Mouse (Mus musculus): ENCODE data around the gene Sorl1.

Sorl1 gene

DNA sequence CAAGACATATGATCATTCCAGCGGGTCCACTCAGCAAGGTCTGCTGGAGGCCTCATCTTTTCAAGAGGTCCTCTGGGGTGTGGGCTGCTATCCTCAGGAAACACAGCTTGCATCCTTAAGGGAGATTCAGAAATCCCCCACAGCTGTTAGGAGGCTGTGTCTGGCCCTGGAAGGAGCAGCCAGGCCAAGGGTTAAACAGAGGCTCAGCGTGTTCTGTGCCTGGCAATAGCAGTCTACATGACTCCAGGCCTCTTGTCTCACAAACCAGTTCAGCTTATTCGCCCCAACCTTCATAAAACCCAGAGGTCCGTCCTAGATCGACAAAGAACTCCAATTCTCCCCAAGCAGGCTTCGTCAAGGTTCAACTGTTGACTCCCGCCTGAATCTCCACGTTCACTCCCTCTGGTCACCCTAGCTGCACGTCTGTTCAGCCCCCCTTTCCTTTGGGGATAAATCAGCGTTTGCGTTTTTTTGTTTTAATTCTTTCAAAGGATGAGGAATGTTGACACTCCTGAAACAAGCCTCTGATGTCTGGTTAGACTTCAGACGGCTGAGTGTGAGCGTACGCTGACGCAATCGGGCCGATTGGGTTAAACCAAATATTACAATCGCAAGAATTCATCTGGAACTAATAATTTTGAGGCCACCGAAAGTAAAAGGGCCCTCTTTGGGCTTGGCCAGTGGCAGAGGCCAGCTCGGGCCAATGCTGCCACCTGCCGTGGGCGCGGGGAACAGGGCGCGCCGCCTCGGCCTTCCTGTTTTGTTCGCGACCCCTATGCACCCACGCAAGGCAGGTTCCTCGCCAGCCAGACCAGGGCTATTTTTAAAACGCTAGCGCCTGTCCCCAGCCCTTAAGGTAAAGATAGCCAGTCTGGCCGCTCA, 173.7 kb downstream of the Sorl1 start:
- DNase-seq, result peak; percentile 92 to 93

GRCm38 (mm10) chr9:41949476-41949875, 174.6 kb downstream of the Sorl1 start:
- DNase-seq, result no peak

GRCm38 (mm10) chr9:41944964-41945363, 179.1 kb downstream of the Sorl1 start:
- no peak for DNase-seq

GRCm38 (mm10) chr9:41942970-41943635, 181.0 kb downstream of the Sorl1 start:
- DNase-seq, result no peak

DNA sequence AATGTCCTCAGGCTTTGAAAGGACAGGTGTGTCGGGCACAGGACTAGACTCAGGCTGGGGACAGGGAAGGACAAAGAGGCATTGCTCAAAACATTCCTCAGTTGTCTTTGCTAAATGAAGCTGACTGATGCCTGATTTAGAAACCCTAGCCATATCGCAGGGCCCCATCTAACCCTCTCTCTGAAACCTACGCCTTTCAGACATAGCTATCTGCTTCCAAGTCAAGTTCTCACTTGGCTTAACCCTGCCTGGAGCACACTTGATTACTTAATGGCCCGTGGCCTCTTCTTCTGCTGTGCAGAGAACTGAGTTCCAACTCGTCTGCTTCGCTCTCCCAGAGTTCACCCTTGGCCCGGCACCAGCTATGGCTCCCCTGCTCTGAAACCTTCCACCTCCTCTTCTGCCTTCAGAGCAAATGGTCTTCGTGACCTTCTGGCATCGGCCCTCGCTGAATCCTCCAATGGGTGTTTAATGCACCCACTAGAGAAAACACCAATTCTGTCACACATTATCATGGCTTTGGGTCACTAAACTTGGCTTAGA, 183.7 kb downstream of the Sorl1 start:
- DNase-seq, result no peak

DNA sequence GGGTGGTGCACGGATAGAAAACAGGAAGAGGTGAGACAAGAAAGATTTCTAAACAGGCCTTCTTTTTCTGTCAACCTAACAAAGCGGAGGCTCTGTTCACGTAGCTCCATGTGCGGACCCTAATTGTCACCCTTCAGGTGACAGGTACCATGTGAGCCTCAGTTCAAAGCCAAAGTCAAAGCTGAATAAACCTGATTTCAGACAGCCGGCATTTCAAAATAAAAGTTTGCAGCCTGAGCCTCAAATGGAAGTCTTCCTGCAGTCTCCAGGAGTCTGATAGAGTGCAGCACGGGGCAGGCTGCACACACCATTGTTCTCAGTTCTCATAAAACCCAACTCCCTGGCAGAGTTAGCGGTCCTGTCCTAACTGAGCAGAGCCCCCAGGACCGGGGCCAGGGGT, 185.6 kb downstream of the Sorl1 start:
- DNase-seq, result no peak

DNA sequence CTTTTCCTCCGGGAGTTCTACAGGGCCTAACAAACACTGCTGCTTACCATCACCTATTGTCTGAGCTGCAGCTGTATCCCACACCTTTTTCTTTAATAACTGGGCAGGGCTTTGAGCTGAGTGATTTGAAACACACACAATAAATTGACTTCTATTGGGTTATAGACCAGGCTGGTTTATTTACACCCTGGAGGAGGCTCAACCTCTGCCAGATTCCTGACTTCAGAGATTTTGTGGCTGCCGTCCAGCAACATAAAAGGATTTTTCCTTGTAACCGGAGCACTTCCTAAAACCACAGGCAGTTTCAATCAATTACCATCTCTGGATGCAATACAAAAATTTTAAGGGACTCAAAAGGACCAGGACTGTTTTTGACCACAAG, 186.1 kb downstream of the Sorl1 start:
- peak in 1 of 2 experiments; percentile 36 for DNase-seq

DNA sequence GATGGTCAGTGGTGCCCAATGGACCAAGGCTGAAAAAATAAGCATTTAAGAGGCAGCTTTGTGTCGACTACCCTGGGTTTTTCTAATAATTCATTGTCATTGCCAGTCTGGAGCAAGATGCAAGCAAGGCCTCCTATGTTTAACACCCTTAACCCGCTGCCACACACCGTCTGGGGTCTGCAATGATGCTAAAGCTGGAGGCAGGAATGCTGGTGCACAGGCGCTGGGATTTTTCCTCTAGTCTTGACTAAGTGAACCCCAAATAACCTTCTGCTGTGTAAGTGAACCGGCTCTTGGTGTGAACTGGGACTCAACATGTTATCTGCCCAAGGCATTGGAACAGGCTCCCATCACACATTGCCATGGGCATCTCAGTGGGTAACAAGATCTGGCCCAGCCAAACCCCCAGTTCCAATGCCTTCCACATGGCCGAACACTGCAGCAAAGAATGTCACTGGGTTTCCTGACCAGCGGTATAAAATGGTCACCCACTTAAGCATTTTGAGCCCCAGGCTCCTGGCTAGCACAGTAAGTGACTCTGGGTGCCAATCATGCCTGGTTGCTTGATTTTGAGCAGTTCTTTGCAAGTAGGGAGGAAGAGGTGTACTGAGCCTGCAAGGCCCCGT, 186.6 kb downstream of the Sorl1 start:
- DNase-seq, result no peak

DNA sequence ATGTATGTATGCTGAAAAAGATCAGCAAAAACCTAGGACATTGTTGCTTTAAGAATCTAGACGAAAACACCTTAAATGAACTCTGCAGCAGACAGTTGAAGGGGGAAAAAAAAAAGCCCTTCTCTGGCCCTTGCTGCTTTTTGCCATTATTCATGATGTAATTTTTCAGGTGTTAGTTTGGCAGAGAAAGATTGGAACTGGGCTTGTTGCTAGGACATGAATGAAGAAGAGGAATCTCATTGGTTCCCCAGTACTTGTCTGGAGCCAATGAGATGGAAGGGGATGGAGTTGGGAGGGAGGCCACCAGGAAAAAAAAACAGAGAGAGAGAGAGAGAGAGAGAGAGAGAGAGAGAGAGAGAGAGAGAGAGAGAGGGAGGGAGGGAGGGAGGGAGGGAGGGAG, 187.5 kb downstream of the Sorl1 start:
- no peak for DNase-seq

- DNase-seq, result no peak
Observed at GRCm38 (mm10) chr9:41935979-41936378, 188.1 kb downstream of the Sorl1 start.

- peak; percentile 37 to 45 for DNase-seq
Observed at GRCm38 (mm10) chr9:41935373-41935971, 188.6 kb downstream of the Sorl1 start.

GRCm38 (mm10) chr9:41934848-41935372, 189.2 kb downstream of the Sorl1 start:
- DNase-seq, result no peak

DNA sequence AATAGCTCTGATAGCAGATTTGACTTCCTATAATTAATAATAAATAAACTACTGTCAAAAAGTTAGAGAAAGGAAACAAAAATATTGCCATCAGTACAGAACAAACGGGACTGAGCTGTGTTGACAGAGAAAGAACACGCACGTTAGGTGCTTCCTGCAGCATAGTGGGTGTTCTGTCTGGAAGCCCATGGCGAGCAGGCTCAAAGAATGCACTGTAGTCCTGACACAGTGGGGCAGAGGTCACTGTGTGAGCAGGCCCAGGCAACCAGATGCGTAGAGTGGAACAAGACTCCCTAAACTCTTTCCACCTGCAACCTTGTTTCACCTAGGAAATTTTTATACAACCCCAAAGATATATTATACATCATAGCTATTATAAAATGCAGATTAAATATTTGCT, 194.1 kb downstream of the Sorl1 start:
- DNase-seq, result no peak

- DNase-seq, result no peak
Observed at GRCm38 (mm10) chr9:41925721-41926120, 198.4 kb downstream of the Sorl1 start.

- DNase-seq, result no peak
Observed at GRCm38 (mm10) chr9:41924140-41924539, 200.0 kb downstream of the Sorl1 start.

- DNase-seq, result no peak
Observed at GRCm38 (mm10) chr9:41922416-41922815, 201.7 kb downstream of the Sorl1 start.

DNA sequence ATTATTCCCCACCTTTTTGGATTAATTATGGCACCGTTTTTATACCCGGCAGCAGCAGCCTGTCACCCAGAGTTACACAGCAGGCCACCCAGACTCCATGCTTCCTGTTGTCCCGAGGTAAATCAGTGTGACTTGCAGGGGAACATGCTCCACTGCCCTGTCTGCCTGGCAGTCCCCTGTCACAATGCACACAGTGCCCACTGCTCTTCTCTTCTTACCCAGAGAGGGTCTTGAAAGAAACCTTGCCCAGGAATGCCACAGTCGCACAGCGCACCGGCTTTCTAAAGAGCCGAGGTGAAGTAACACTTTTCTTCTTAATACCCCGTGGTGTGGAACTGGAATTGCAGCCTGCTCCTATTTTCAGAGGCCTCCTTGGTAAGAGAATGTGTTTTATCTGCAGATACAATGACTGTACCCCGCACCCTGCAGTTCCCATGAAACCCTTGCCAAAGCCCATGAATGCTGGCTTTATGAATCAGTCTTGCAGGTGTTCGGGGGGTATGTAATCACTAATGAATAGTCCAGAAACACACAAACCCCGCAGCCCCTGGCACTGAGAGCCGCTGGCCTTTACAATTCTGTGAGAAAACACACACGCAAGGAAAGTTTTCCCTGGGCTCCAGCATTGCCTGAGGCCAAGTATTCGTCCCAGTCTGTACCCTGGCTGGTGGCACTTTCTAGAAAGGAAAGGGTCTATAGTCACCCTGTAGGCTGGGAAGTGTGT, 205.3 kb downstream of the Sorl1 start:
- DNase-seq, result no peak

- DNase-seq, result no peak
Observed at GRCm38 (mm10) chr9:41918155-41918554, 205.9 kb downstream of the Sorl1 start.

DNA sequence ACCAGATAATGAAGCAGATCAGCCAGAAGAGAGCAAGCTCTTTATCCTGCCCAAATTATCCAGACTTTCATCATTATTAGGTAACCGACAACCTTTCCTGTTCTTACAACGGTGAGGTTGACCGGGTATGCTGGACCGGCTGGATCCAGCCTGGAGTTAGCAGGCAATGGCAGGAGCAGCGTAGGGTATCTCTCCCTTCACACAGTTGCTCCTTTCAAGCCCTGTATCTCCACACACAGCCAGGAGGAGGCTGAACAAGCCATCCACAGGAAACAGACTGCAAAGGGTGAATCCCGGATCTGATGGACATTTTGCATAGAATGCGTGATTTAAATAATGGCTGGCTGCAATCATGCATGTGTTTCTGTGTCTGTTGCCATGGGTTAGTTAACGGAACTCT, 208.5 kb downstream of the Sorl1 start:
- DNase-seq, result no peak

Measured in lung, postnatal 4 days (tissue).